Mouse (Mus musculus): ENCODE results near the gene Abhd14b.

DNA sequence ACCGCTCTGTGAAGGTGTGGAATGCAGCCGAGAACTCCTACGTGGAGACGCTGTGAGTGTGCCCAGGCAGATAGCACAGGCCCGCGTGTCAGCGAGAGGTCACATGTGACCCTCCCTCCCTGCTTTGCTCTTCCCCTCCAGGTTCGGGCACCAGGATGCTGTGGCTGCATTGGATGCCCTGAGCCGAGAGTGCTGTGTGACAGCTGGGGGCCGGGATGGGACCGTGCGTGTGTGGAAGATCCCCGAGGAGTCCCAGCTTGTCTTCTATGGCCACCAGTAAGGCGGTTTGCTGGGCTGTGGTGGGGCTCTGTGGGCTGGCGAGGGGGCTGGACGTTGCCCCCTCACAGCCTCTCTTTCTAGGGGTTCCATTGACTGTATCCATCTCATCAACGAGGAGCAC lies 36.3 kb downstream of the Abhd14b start:
- TF ChIP-seq HCFC1 (IDR thresholded peaks at IDR 0.05; ENCODE audit: borderline replicate concordance, insufficient read depth, low read length) (no peak), MAFK (IDR thresholded peaks at IDR 0.05; ENCODE audit: insufficient read depth, low read depth, low read length) (no peak), ZC3H11A (IDR thresholded peaks at IDR 0.05; ENCODE audit: borderline replicate concordance, low read depth, low read length) (no peak), CHD2 (IDR thresholded peaks at IDR 0.05; ENCODE audit: low read depth, low read length) (no peak)
